Mouse (Mus musculus): ENCODE measurements around the gene Spint2. TPM values are rescaled to one million over a fixed set of nuclear protein-coding genes. Genes with fewer than 3 reads are reported as not detected.

The Spint2 gene
- total and polyA plus RNA-seq, 2 experiments from 2014 or later: 46.6 to 81.6 TPM

GRCm38 (mm10) chr7:29228202-29228601 is 53.5 kb downstream of the Spint2 start:
- TF ChIP-seq EP300 (IDR thresholded peaks at IDR 0.05; ENCODE audit: low read depth) (no peak), CTCF (IDR thresholded peaks at IDR 0.05; ENCODE audit: low read depth) (no peak)
- 72% methylated on average over 4 of the region's 4 CpGs for whole genome bisulfite sequencing
- no peaks in the 10 kb centered on the region for H3K9me3 ChIP-seq (replicated peaks; ENCODE audit: control insufficient read depth, low read length)
- 0 out of 2 replicates have a peak, but pooled peaks cover 11% of the 10 kb centered on the region for H3K27me3 ChIP-seq (ENCODE audit: control insufficient read depth, insufficient read depth, low read length)
- no peak overlapping the region for H3K4me3 ChIP-seq (ENCODE audit: low read depth, low read length)
- no peak for DNase-seq (ENCODE audit: low spot score)
- H3K27ac ChIP-seq (ENCODE audit: low read depth): no peak overlapping the region
- 0 out of 2 replicates have a peak, but pooled peaks cover 14% of the 10 kb centered on the region for H3K36me3 ChIP-seq (replicated peaks; ENCODE audit: control insufficient read depth, insufficient read depth, low read length)
- peaks cover 5% of the 10 kb centered on the region for H3K4me1 ChIP-seq (ENCODE audit: control insufficient read depth, insufficient read depth)
- ATAC-seq (ENCODE audit: insufficient read depth, low read depth): no peak
- H3K4me2 ChIP-seq (ENCODE audit: low read depth, low read length): no peak overlapping the region
- H3K9ac ChIP-seq (replicated peaks; ENCODE audit: low read depth, low read length): no peak overlapping the region

GRCm38 (mm10) chr7:29225520-29225919 is 56.2 kb downstream of the Spint2 start:
- no peak overlapping the region for H3K4me3 ChIP-seq (ENCODE audit: low read depth, low read length)
- H3K9me3 ChIP-seq (replicated peaks; ENCODE audit: control insufficient read depth, low read length): no peaks in the 10 kb centered on the region
- no peak overlapping the region for H3K4me2 ChIP-seq (ENCODE audit: low read depth, low read length)
- H3K27me3 ChIP-seq (ENCODE audit: control insufficient read depth, insufficient read depth, low read length): no peaks in the 10 kb centered on the region
- H3K27ac ChIP-seq (ENCODE audit: low read depth): no peak overlapping the region
- TF ChIP-seq EP300 (IDR thresholded peaks at IDR 0.05; ENCODE audit: low read depth) (no peak), CTCF (IDR thresholded peaks at IDR 0.05; ENCODE audit: low read depth) (no peak)
- 0 out of 2 replicates have a peak, but pooled peaks cover 14% of the 10 kb centered on the region for H3K36me3 ChIP-seq (replicated peaks; ENCODE audit: control insufficient read depth, insufficient read depth, low read length)
- 72% methylated on average over 13 of the region's 13 CpGs for WGBS
- ATAC-seq (ENCODE audit: insufficient read depth, low read depth) (no peak), DNase-seq (ENCODE audit: low spot score) (no peak)
- H3K4me1 ChIP-seq (ENCODE audit: control insufficient read depth, insufficient read depth): no peaks in the 10 kb centered on the region
- no peak overlapping the region for H3K9ac ChIP-seq (replicated peaks; ENCODE audit: low read depth, low read length)

- 27% methylated on average over 16 of the region's 16 CpGs for WGBS
These were observed 56.8 kb downstream of the Spint2 start for GRCm38 (mm10) chr7:29224756-29225394.

GRCm38 (mm10) chr7:29214846-29215245 is 66.9 kb downstream of the Spint2 start:
- Histone ChIP-seq H3K27me3 (ENCODE audit: control insufficient read depth, insufficient read depth, low read length) (peaks cover 16% of the 10 kb centered on the region), H3K36me3 (replicated peaks; ENCODE audit: control insufficient read depth, insufficient read depth, low read length) (no peaks in the 10 kb centered on the region), H3K27ac (ENCODE audit: low read depth) (no peak overlapping the region), H3K4me3 (ENCODE audit: low read depth, low read length) (no peak overlapping the region), H3K4me1 (ENCODE audit: control insufficient read depth, insufficient read depth) (peaks cover 6% of the 10 kb centered on the region), H3K4me2 (ENCODE audit: low read depth, low read length) (no peak overlapping the region), H3K9me3 (replicated peaks; ENCODE audit: control insufficient read depth, low read length) (peaks cover 30% of the 10 kb centered on the region; the same call in 1 of the 2 replicates), H3K9ac (replicated peaks; ENCODE audit: low read depth, low read length) (no peak overlapping the region)
- 50% methylated on average over 15 of the region's 15 CpGs for WGBS
- DNase-seq (ENCODE audit: low spot score) (no peak), ATAC-seq (ENCODE audit: insufficient read depth, low read depth) (no peak)
- TF ChIP-seq EP300 (IDR thresholded peaks at IDR 0.05; ENCODE audit: low read depth) (no peak), CTCF (IDR thresholded peaks at IDR 0.05; ENCODE audit: low read depth) (no peak)

More at GRCm38 (mm10) chr7:29224756-29225394, 56.8 kb downstream of the Spint2 start:
- no peak overlapping the region for H3K4me2 ChIP-seq (ENCODE audit: low read depth, low read length)
- no peak for TF ChIP-seq EP300 (IDR thresholded peaks at IDR 0.05; ENCODE audit: low read depth)
- no peak for TF ChIP-seq CTCF (IDR thresholded peaks at IDR 0.05; ENCODE audit: low read depth)
- H3K4me3 ChIP-seq (ENCODE audit: low read depth, low read length): no peak overlapping the region
- H3K9me3 ChIP-seq (replicated peaks; ENCODE audit: control insufficient read depth, low read length): peaks cover 6% of the 10 kb centered on the region; the same call in 1 of the 2 replicates
- no peak overlapping the region for H3K27ac ChIP-seq (ENCODE audit: low read depth)
- H3K36me3 ChIP-seq (replicated peaks; ENCODE audit: control insufficient read depth, insufficient read depth, low read length): 0 out of 2 replicates have a peak, but pooled peaks cover 14% of the 10 kb centered on the region
- no peak overlapping the region for H3K9ac ChIP-seq (replicated peaks; ENCODE audit: low read depth, low read length)
- ATAC-seq (ENCODE audit: insufficient read depth, low read depth): no peak
- no peaks in the 10 kb centered on the region for H3K27me3 ChIP-seq (ENCODE audit: control insufficient read depth, insufficient read depth, low read length)
- no peak for DNase-seq (ENCODE audit: low spot score)
- no peaks in the 10 kb centered on the region for H3K4me1 ChIP-seq (ENCODE audit: control insufficient read depth, insufficient read depth)

GRCm38 (mm10) chr7:29214236-29214635 is 67.5 kb downstream of the Spint2 start:
- TF ChIP-seq EP300 (IDR thresholded peaks at IDR 0.05; ENCODE audit: low read depth): no peak
- TF ChIP-seq CTCF (IDR thresholded peaks at IDR 0.05; ENCODE audit: low read depth): no peak
- Histone ChIP-seq H3K4me3 (ENCODE audit: low read depth, low read length) (no peak overlapping the region), H3K4me2 (ENCODE audit: low read depth, low read length) (no peak overlapping the region), H3K36me3 (replicated peaks; ENCODE audit: control insufficient read depth, insufficient read depth, low read length) (no peaks in the 10 kb centered on the region), H3K27ac (ENCODE audit: low read depth) (no peak overlapping the region), H3K4me1 (ENCODE audit: control insufficient read depth, insufficient read depth) (peaks cover 6% of the 10 kb centered on the region), H3K27me3 (ENCODE audit: control insufficient read depth, insufficient read depth, low read length) (peaks cover 16% of the 10 kb centered on the region), H3K9me3 (replicated peaks; ENCODE audit: control insufficient read depth, low read length) (0 out of 2 replicates have a peak, but pooled peaks cover 26% of the 10 kb centered on the region), H3K9ac (replicated peaks; ENCODE audit: low read depth, low read length) (no peak overlapping the region)
- ATAC-seq (ENCODE audit: insufficient read depth, low read depth) (no peak), DNase-seq (ENCODE audit: low spot score) (no peak)
- WGBS: 66% methylated on average over 2 of the region's 2 CpGs
